ENCODE assay signal across 31 mouse cellular contexts in genomic region chr1:108182168-108182539, GRCm38 (mm10).
DNase-seq lines count a peak whose midpoint lies in the region; ATAC-seq lines count a peak whose summit lies in the region.
"Had no signal": no experiment of that assay in that cellular context is flagged by ENCODE, and none has a peak within 500 bp of the region (broad histone marks: within the 10 kb centered on the region; RNA-seq: fewer than 3 reads in every experiment).

No protein-coding gene starts in this region.

- H3K27ac ChIP-seq in forebrain, embryonic 13.5 days: peak overlapping the region; percentile 49; the same call in 1 of the 2 replicates
- no peak overlapping the region for H3K27ac ChIP-seq in forebrain, embryonic 11.5 days (ENCODE audit: low read depth, low read length)
- peak overlapping the region; percentile 44; the same call in 1 of the 2 replicates for H3K27ac ChIP-seq in hindbrain, embryonic 16.5 days (ENCODE audit: low read depth, low read length)
- H3K27ac ChIP-seq in hindbrain, embryonic 10.5 days: no peak overlapping the region
- H3K27ac ChIP-seq in forebrain, embryonic 16.5 days (ENCODE audit: low read length): peak overlapping the region; percentile 74
- peak overlapping the region; percentile 48 for H3K27ac ChIP-seq in midbrain, embryonic 15.5 days
- H3K27ac ChIP-seq: embryonic facial prominence, embryonic 12.5 days; kidney, embryonic 15.5 days; layer of hippocampus, adult 2 months; left cerebral cortex, adult 2 months; limb, embryonic 12.5 days; liver, embryonic 15.5 days; neural tube, embryonic 12.5 days; stomach, embryonic 15.5 days had no signal

- no peak overlapping the region for H3K9ac ChIP-seq in forebrain, embryonic 13.5 days
- H3K9ac ChIP-seq in forebrain, embryonic 11.5 days (ENCODE audit: low read length): no peak overlapping the region
- no peak overlapping the region for H3K9ac ChIP-seq in hindbrain, embryonic 16.5 days (ENCODE audit: low read depth, low read length)
- H3K9ac ChIP-seq in forebrain, embryonic 16.5 days (replicated peaks; ENCODE audit: low read depth, low read length): no peak overlapping the region
- H3K9ac ChIP-seq in midbrain, embryonic 15.5 days: no peak overlapping the region
- H3K9ac ChIP-seq: embryonic facial prominence, embryonic 12.5 days; kidney, embryonic 15.5 days; limb, embryonic 12.5 days; liver, embryonic 15.5 days; lung, embryonic 14.5 days; neural tube, embryonic 12.5 days; stomach, embryonic 15.5 days had no signal

- ATAC-seq in forebrain, embryonic 13.5 days: peak; percentile 68
- ATAC-seq in forebrain, embryonic 11.5 days (replicated peaks; ENCODE audit: low FRiP score): no peak; the same call in 1 of the 2 replicates
- ATAC-seq in hindbrain, embryonic 16.5 days: no peak
- ATAC-seq in forebrain, embryonic 16.5 days: peak; percentile 45
- peak; percentile 75 for ATAC-seq in midbrain, embryonic 15.5 days (replicated peaks)

- no peaks in the 10 kb centered on the region for H3K36me3 ChIP-seq in forebrain, embryonic 13.5 days (ENCODE audit: poor library complexity, severe bottlenecking)
- no peaks in the 10 kb centered on the region for H3K36me3 ChIP-seq in forebrain, embryonic 11.5 days (ENCODE audit: control insufficient read depth, insufficient read depth, low read length)
- H3K36me3 ChIP-seq in hindbrain, embryonic 16.5 days (ENCODE audit: control insufficient read depth, insufficient read depth, low read length): no peaks in the 10 kb centered on the region
- H3K36me3 ChIP-seq in hindbrain, embryonic 10.5 days: no peaks in the 10 kb centered on the region
- H3K36me3 ChIP-seq in forebrain, embryonic 16.5 days (ENCODE audit: control insufficient read depth, insufficient read depth): no peaks in the 10 kb centered on the region
- H3K36me3 ChIP-seq in midbrain, embryonic 15.5 days (replicated peaks): no peaks in the 10 kb centered on the region
- H3K36me3 ChIP-seq: embryonic facial prominence, embryonic 12.5 days; G1E; kidney, embryonic 15.5 days; limb, embryonic 12.5 days; liver, embryonic 15.5 days; neural tube, embryonic 12.5 days; stomach, embryonic 15.5 days had no signal

- peaks cover 12% of the 10 kb centered on the region for H3K4me1 ChIP-seq in forebrain, embryonic 13.5 days
- H3K4me1 ChIP-seq in forebrain, embryonic 11.5 days (replicated peaks; ENCODE audit: control insufficient read depth, insufficient read depth, low read length): no peaks in the 10 kb centered on the region
- peaks cover 8% of the 10 kb centered on the region for H3K4me1 ChIP-seq in hindbrain, embryonic 16.5 days (ENCODE audit: control insufficient read depth, insufficient read depth, low read depth, low read length)
- no peaks in the 10 kb centered on the region for H3K4me1 ChIP-seq in hindbrain, embryonic 10.5 days (replicated peaks)
- peaks cover 11% of the 10 kb centered on the region for H3K4me1 ChIP-seq in forebrain, embryonic 16.5 days (replicated peaks; ENCODE audit: control insufficient read depth, insufficient read depth, low read length)
- H3K4me1 ChIP-seq in midbrain, embryonic 15.5 days: peaks cover 16% of the 10 kb centered on the region
- H3K4me1 ChIP-seq: embryonic facial prominence, embryonic 12.5 days; kidney, embryonic 15.5 days; liver, embryonic 15.5 days; neural tube, embryonic 12.5 days; stomach, embryonic 15.5 days had no signal

- no peak overlapping the region for H3K4me3 ChIP-seq in forebrain, embryonic 13.5 days
- H3K4me3 ChIP-seq in forebrain, embryonic 11.5 days (ENCODE audit: low read depth, low read length): no peak overlapping the region
- H3K4me3 ChIP-seq in hindbrain, embryonic 16.5 days (ENCODE audit: low read length): no peak overlapping the region
- H3K4me3 ChIP-seq in hindbrain, embryonic 10.5 days: no peak overlapping the region
- no peak overlapping the region for H3K4me3 ChIP-seq in forebrain, embryonic 16.5 days (replicated peaks; ENCODE audit: low read length)
- H3K4me3 ChIP-seq in midbrain, embryonic 15.5 days: no peak overlapping the region
- H3K4me3 ChIP-seq: embryonic facial prominence, embryonic 12.5 days; kidney, embryonic 15.5 days; layer of hippocampus, adult 2 months; left cerebral cortex, adult 2 months; limb, embryonic 12.5 days; liver, embryonic 15.5 days; myocyte; neural tube, embryonic 12.5 days; stomach, embryonic 15.5 days had no signal

- no peaks in the 10 kb centered on the region for H3K9me3 ChIP-seq in forebrain, embryonic 13.5 days (replicated peaks)
- H3K9me3 ChIP-seq in forebrain, embryonic 11.5 days (ENCODE audit: control insufficient read depth, low read length): no peaks in the 10 kb centered on the region
- no peaks in the 10 kb centered on the region for H3K9me3 ChIP-seq in hindbrain, embryonic 16.5 days (ENCODE audit: control insufficient read depth, low read length)
- no peaks in the 10 kb centered on the region for H3K9me3 ChIP-seq in hindbrain, embryonic 10.5 days
- no peaks in the 10 kb centered on the region for H3K9me3 ChIP-seq in forebrain, embryonic 16.5 days (ENCODE audit: control insufficient read depth, low read length)
- H3K9me3 ChIP-seq in midbrain, embryonic 15.5 days: no peaks in the 10 kb centered on the region
- H3K9me3 ChIP-seq: embryonic facial prominence, embryonic 12.5 days; G1E; kidney, embryonic 15.5 days; limb, embryonic 12.5 days; liver, embryonic 15.5 days; neural tube, embryonic 12.5 days; stomach, embryonic 15.5 days had no signal

- no peak overlapping the region for H3K4me2 ChIP-seq in forebrain, embryonic 13.5 days
- H3K4me2 ChIP-seq in forebrain, embryonic 11.5 days (ENCODE audit: low read depth, low read length, severe bottlenecking): no peak overlapping the region
- no peak overlapping the region for H3K4me2 ChIP-seq in hindbrain, embryonic 16.5 days (ENCODE audit: low read length)
- no peak overlapping the region for H3K4me2 ChIP-seq in forebrain, embryonic 16.5 days (ENCODE audit: low read length)
- H3K4me2 ChIP-seq in midbrain, embryonic 15.5 days: no peak overlapping the region
- H3K4me2 ChIP-seq: embryonic facial prominence, embryonic 12.5 days; heart, embryonic 11.5 days; kidney, embryonic 15.5 days; limb, embryonic 12.5 days; liver, embryonic 15.5 days; lung, embryonic 14.5 days; neural tube, embryonic 12.5 days; stomach, embryonic 15.5 days had no signal

- 52% methylated on average over 4 of the region's 4 CpGs for WGBS in forebrain, embryonic 13.5 days
- 65% methylated on average over 4 of the region's 4 CpGs for WGBS in forebrain, embryonic 11.5 days
- 39% methylated on average over 4 of the region's 4 CpGs for WGBS in hindbrain, embryonic 16.5 days
- WGBS in hindbrain, embryonic 10.5 days: 57% methylated on average over 4 of the region's 4 CpGs
- 36% methylated on average over 4 of the region's 4 CpGs for WGBS in forebrain, embryonic 16.5 days
- 34% methylated on average over 4 of the region's 4 CpGs for WGBS in midbrain, embryonic 15.5 days

- no peaks in the 10 kb centered on the region for H3K27me3 ChIP-seq in forebrain, embryonic 13.5 days
- no peaks in the 10 kb centered on the region for H3K27me3 ChIP-seq in forebrain, embryonic 11.5 days (ENCODE audit: control insufficient read depth, insufficient read depth, low read length)
- no peaks in the 10 kb centered on the region for H3K27me3 ChIP-seq in hindbrain, embryonic 16.5 days (replicated peaks; ENCODE audit: control insufficient read depth, insufficient read depth, low read length)
- H3K27me3 ChIP-seq in hindbrain, embryonic 10.5 days (ENCODE audit: insufficient read depth, poor library complexity, severe bottlenecking): no peaks in the 10 kb centered on the region
- H3K27me3 ChIP-seq in forebrain, embryonic 16.5 days (replicated peaks; ENCODE audit: control insufficient read depth, insufficient read depth, low read length): no peaks in the 10 kb centered on the region
- no peaks in the 10 kb centered on the region for H3K27me3 ChIP-seq in midbrain, embryonic 15.5 days (replicated peaks)
- H3K27me3 ChIP-seq: embryonic facial prominence, embryonic 12.5 days; kidney, embryonic 15.5 days; limb, embryonic 12.5 days; liver, embryonic 15.5 days; neural tube, embryonic 12.5 days; stomach, embryonic 15.5 days had no signal

- no peak for DNase-seq in forebrain, embryonic 11.5 days (ENCODE audit: low spot score)
- no peak for DNase-seq in hindbrain, embryonic 10.5 days (ENCODE audit: low spot score)
- no peak for DNase-seq in spleen, postnatal 4 days (ENCODE audit: low spot score in 2 of 2)
- no peak for DNase-seq in thymus, postnatal 36 days
- DNase-seq: adrenal gland, adult 8-10 months; cerebellum, adult 11 months; cerebellum, adult 9-11 months; embryo, embryonic 11 days; gastrocnemius, postnatal 36 days; heart, adult 18-20 months; heart, postnatal 4 days; kidney, adult 18-20 months; kidney, postnatal 25 days; lung, embryonic 14.5 days; lung, postnatal 14 days; thymus, postnatal 14 days had no signal

Comparison
In these comparisons a context has a peak if more than half of its experiments do, and no peak if none do; other contexts are left out.
1. ATAC-seq: peak in forebrain, embryonic 13.5 days (single experiment), forebrain, embryonic 16.5 days (single experiment) and midbrain, embryonic 15.5 days (single experiment); none in forebrain, embryonic 11.5 days (single experiment) and hindbrain, embryonic 16.5 days (single experiment).
2. H3K27ac ChIP-seq: peak in forebrain, embryonic 13.5 days (single experiment), hindbrain, embryonic 16.5 days (single experiment), forebrain, embryonic 16.5 days (single experiment) and midbrain, embryonic 15.5 days (single experiment); none in forebrain, embryonic 11.5 days (single experiment) and hindbrain, embryonic 10.5 days (single experiment).